Mouse (Mus musculus) heart, adult 2 months (tissue): Measurements from ENCODE around the gene Usp43. TPM values are rescaled to one million over a fixed set of nuclear protein-coding genes. Genes with fewer than 3 reads are reported as not detected.
A peak's percentile ranks its signal among the peaks of the same experiment; 100 is the strongest.

Experiments used
- DNase-seq, 2 experiments: peaks; one replicate each; pipeline ENCODE4 v3.0.0; 2021
- H3K27ac ChIP-seq: fragments of 200-600 bp; 2 replicates; pipeline ENCODE4 v1.8.1; 2022
- H3K27me3 ChIP-seq: fragments of 200-500 bp; 2 replicates; pipeline ENCODE4 v1.6.1; 2012; ENCODE audit warnings: mild to moderate bottlenecking, low read length, inconsistent platforms, mixed read lengths; ENCODE audit not compliant: control insufficient read depth, insufficient read depth
- H3K36me3 ChIP-seq: fragments of 200-500 bp; 2 replicates; pipeline ENCODE4 v1.6.1; 2012; ENCODE audit warnings: low read length, inconsistent platforms; ENCODE audit not compliant: control insufficient read depth, insufficient read depth
- H3K4me1 ChIP-seq: fragments of 200-500 bp; 2 replicates; pipeline ENCODE4 v1.6.1; 2011; ENCODE audit warnings: low read length; ENCODE audit not compliant: control insufficient read depth, insufficient read depth
- H3K4me3 ChIP-seq: fragments of 200-600 bp; 2 replicates; pipeline ENCODE4 v1.8.1; 2022
- H3K79me2 ChIP-seq: fragments of 200-500 bp; replicated peaks from 2 replicates; pipeline ENCODE4 v1.6.1; 2012; ENCODE audit warnings: mild to moderate bottlenecking, inconsistent platforms, low read length, moderate library complexity, mixed read lengths; ENCODE audit not compliant: control insufficient read depth, insufficient read depth
- H3K9ac ChIP-seq: fragments of 200-500 bp; 2 replicates; pipeline ENCODE4 v1.6.1; 2012; ENCODE audit warnings: low read depth, mild to moderate bottlenecking, control low read depth, inconsistent platforms, low read length, mixed read lengths
- CTCF ChIP-seq: fragments of 200-600 bp; IDR thresholded peaks from 2 replicates; pipeline ENCODE4 v1.8.1; 2022; ENCODE audit warnings: antibody characterized with exemption, mild to moderate bottlenecking, moderate library complexity
- EP300 ChIP-seq: fragments of 200-500 bp; IDR thresholded peaks from 2 replicates; pipeline ENCODE4 v1.6.1; 2011; ENCODE audit warnings: low read depth, low read length, control low read depth; ENCODE audit not compliant: insufficient read depth
- POLR2A ChIP-seq: fragments of 200-500 bp; IDR thresholded peaks from 2 replicates; pipeline ENCODE4 v1.6.1; 2011; ENCODE audit warnings: mild to moderate bottlenecking, low read depth, low read length, control low read depth; ENCODE audit not compliant: insufficient read depth
- WGBS: fragments of 180-500 bp; shearing (Covaris S2); methylation state at CpG from one replicate; pipeline ENCODE4 v1.1.7; 2018; 5-methylcytosine and 5-hydroxymethylcytosine counted together
- intact Hi-C: fragments of 180-260 bp; cut with DNase I; formaldehyde crosslinking; loops from one replicate; pipeline ENCODE4 v1.15.1; 2025
- polyA plus RNA-seq: library from polyadenylated mRNA; depleted of rRNA; stranded (reverse); fragments of >200 nt; gene quantifications from 2 replicates; pipeline ENCODE4 v1.2.3, GENCODE M21; 2012
- total RNA-seq, 2 experiments: library from RNA; stranded (reverse); gene quantifications; 2 replicates each; pipeline ENCODE4 v1.2.3; 2021

The Usp43 gene
- total and polyA plus RNA-seq, 3 experiments: 1.1 to 1.7 (median 1.6) TPM

GRCm38 (mm10) chr11:67926348-67927055 is 4.5 kb upstream of the Usp43 start:
- Histone ChIP-seq H3K4me1 (no peaks in the 10 kb centered on the region), H3K27me3 (no peaks in the 10 kb centered on the region), H3K79me2 (no peaks in the 10 kb centered on the region), H3K9ac (no peak overlapping the region), H3K36me3 (no peaks in the 10 kb centered on the region), H3K4me3 (no peak overlapping the region), H3K27ac (no peak overlapping the region)
- WGBS: 30% methylated on average over 10 of the region's 15 CpGs
- intact Hi-C loops: no loop called here
- no peak for TF ChIP-seq POLR2A
- TF ChIP-seq CTCF: no peak
- no peak for TF ChIP-seq EP300
- no peak for DNase-seq

- H3K4me1 ChIP-seq: peaks cover 3% of the 10 kb centered on the region; the same call in 1 of the 2 replicates
- H3K79me2 ChIP-seq: no peaks in the 10 kb centered on the region
- no peak overlapping the region for H3K9ac ChIP-seq
- H3K27ac ChIP-seq: no peak overlapping the region
- H3K36me3 ChIP-seq: no peaks in the 10 kb centered on the region
- H3K27me3 ChIP-seq: no peaks in the 10 kb centered on the region
- WGBS: 89% methylated on average over 13 of the region's 13 CpGs
- no peak for DNase-seq
- H3K4me3 ChIP-seq: no peak overlapping the region
- intact Hi-C loops: no loop called here
- no peak for TF ChIP-seq POLR2A
- no peak for TF ChIP-seq EP300
- TF ChIP-seq CTCF: no peak
These were observed 3.0 kb upstream of the Usp43 start for GRCm38 (mm10) chr11:67925000-67925399.

- Histone ChIP-seq H3K4me1 (peaks cover 6% of the 10 kb centered on the region), H3K9ac (no peak overlapping the region), H3K27me3 (no peaks in the 10 kb centered on the region), H3K79me2 (no peaks in the 10 kb centered on the region), H3K4me3 (no peak overlapping the region), H3K36me3 (no peaks in the 10 kb centered on the region), H3K27ac (no peak overlapping the region)
- 96% methylated on average over 5 of the region's 5 CpGs for WGBS
- TF ChIP-seq CTCF (peak; percentile 54), EP300 (no peak)
- no peak for DNase-seq
- intact Hi-C loops: loop anchor here (1.0 kb wide), 1 partner anchor 26 kb away; no protein-coding TSS in a partner anchor
These were observed 1.8 kb upstream of the Usp43 start for GRCm38 (mm10) chr11:67923720-67924119.

- peak; percentile 79 to 81 for DNase-seq
- 3% methylated on average over 12 of the region's 12 CpGs for WGBS
- Histone ChIP-seq H3K27ac (peak overlapping the region; percentile 89), H3K4me3 (peak overlapping the region; percentile 77), H3K4me1 (peaks cover 6% of the 10 kb centered on the region), H3K79me2 (no peaks in the 10 kb centered on the region), H3K27me3 (no peaks in the 10 kb centered on the region), H3K36me3 (no peaks in the 10 kb centered on the region), H3K9ac (peak overlapping the region; percentile 63; the same call in 1 of the 2 replicates)
- TF ChIP-seq EP300 (no peak), POLR2A (no peak), CTCF (peak; percentile 53)
- intact Hi-C loops: loop anchor here (1.0 kb wide), 1 partner anchor 25 kb away; no protein-coding TSS in a partner anchor
These were observed 787 bp upstream of the Usp43 start for GRCm38 (mm10) chr11:67922755-67923125.

GRCm38 (mm10) chr11:67921091-67921826 is 694 bp downstream of the Usp43 start:
- DNase-seq: peak; percentile 70 to 71
- peak overlapping the region; percentile 77 for H3K4me3 ChIP-seq
- TF ChIP-seq CTCF (peak; percentile 44), EP300 (no peak)
- H3K27me3 ChIP-seq: no peaks in the 10 kb centered on the region
- peak overlapping the region; percentile 56 for H3K9ac ChIP-seq
- H3K79me2 ChIP-seq: no peaks in the 10 kb centered on the region
- H3K36me3 ChIP-seq: no peaks in the 10 kb centered on the region
- H3K4me1 ChIP-seq: peaks cover 6% of the 10 kb centered on the region
- H3K27ac ChIP-seq: peak overlapping the region; percentile 89
- intact Hi-C loops: no loop called here
- WGBS: 8% methylated on average over 47 of the region's 47 CpGs

GRCm38 (mm10) chr11:67920226-67920960 is 1.6 kb downstream of the Usp43 start:
- Histone ChIP-seq H3K4me3 (peak overlapping the region; percentile 77; the same call in 1 of the 2 replicates), H3K27me3 (no peaks in the 10 kb centered on the region), H3K4me1 (peaks cover 6% of the 10 kb centered on the region), H3K36me3 (no peaks in the 10 kb centered on the region), H3K9ac (no peak overlapping the region), H3K27ac (peak overlapping the region; percentile 89), H3K79me2 (no peaks in the 10 kb centered on the region)
- DNase-seq: no peak
- TF ChIP-seq CTCF (no peak), EP300 (no peak), POLR2A (no peak)
- 47% methylated on average over 9 of the region's 9 CpGs for WGBS
- intact Hi-C loops: no loop called here
